Mouse (Mus musculus): ENCODE measurements around the gene Ppard.
A peak's percentile ranks its signal among the peaks of the same experiment; 100 is the strongest.

The Ppard gene

DNA sequence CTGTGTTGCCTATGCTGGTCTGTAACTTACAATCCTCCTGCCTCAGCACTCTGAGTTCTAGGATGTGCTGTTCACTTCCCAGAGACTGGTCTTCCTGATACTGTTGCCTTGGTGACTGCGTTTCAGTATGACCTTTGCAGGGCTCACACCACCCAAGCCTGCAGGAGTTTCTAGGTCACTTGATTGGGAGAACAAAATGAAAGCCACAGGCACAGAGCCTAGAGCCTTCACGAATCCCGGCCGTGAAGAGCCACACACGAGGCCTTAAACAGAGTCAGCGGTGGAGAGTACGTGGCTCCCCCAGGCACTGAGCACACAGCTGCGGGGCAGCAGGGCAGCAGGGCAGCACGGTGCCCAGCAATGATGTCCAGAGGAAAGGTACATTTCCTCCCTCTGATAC, 25.8 kb downstream of the Ppard start:
- DNase-seq, result no peak

DNA sequence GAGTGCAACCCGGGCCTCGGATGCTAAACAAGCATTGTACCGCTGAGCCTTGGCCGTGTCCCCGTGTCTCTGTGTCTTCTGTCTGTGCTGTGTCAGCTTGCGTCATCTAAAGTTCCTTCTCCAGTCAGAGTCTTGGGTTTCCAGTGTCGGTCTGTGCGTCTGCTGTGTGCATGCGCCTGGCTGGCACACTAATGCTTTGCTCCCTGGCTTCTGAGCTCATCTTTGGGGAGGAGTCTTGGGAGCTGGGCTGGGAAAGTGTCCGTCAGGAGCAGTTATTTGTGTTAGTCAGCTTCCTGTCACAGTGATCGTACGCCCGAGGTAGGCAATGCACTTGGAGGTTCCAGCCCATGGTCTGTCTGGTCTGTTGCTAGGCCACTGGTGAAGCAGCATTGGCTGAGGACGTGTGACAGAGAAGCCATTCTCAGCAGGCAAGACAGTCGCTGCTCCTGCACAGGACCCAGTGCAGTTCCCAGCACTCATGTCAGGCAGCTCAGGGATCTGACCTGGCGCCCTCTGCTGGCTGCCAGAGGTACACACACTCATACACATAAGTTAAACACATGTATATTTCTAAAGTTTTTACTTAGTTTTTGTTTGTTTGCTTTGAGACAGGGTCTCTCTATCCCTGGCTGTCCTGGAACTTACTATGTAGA, 27.5 kb downstream of the Ppard start:
- peak; percentile 49 for DNase-seq

DNA sequence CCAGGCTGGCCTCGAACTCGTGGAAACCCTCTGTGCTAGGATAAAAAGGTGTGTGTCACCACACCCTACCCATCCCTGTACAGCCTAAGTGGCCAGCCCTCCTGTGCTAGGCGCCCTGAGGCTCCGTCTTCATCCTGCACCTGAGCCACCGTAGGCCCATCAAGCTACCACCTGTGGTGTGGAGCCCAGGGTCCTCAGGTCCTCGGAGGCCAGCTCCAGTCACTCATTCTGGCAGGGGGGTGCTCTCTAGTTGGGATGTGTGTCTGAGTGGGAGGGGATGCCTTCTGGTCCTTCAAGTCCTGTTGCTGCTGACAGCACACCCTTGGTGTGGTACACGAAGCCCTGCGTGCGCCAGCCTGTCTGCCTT, 28.0 kb downstream of the Ppard start:
- no peak for DNase-seq

DNA sequence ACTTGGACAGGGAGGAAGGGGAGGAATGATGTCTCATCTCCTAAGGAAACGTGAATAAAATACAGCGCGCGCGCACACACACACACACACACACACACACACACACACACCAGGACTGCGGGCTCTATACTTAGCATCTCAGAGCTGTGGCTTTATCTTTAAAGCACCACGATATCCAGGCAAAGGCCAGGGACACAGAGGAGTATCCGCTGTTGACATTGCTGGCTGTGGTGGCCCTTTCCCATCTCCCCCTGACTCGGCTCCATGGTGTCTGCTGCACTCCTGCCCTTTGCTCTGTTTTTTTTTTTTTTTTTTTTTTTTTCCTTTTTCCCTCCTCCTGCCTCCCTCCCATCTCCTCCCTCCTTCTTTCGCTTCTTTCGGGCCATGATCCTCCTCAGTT, 29.3 kb downstream of the Ppard start:
- no peak for DNase-seq

DNA sequence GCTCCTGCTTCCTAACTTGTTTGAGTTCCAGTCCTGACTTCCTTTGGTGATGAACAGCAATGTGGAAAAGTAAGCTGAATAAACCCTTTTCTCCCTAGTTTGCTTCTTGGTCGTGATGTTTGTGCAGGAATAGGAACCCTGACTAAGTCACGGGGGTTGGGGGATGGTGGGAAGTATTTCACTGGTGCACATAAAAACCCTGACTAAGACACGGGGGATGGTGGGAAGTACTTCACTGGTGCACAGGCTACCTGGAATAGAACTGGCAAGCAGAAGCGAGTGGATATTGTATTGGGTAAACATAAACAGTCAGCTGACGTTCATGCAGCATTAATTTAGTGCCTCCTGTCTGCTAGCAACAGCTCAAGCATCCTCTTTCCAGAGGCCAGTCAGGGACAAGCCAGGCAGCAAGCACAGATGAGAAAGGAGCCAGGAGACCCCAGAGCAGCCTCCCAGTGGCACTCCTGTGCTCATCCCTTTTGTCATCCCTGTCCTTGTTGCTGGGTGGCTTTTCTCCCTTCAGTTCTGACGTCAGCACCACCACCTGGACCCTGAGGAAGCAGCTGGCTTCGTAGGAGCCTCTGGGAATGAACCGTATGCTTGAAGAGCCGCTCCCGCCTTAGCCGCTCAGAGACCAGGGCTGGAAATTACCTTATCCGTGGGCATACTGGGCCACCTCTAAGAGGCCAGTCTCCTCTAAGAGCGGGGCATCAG, 30.8 kb downstream of the Ppard start:
- no peak for DNase-seq

DNA sequence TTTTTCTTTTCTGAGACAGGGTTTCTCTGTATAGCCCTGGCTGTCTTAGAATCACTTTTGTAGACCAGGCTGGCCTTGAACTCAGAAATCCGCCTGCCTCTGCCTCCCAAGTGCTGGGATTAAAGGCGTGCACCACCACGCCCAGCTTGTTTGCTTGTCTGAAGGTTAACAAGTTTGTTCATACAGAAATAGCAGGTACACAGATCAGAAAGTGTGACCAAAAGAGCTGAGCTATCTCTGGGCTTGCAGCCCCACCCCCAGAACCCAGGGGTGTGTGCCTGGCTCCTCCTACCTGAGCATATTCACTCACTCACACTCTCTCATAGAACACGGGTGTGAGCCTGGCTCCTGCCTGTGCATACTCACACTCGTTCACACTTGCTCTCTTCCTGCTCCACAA, 34.8 kb downstream of the Ppard start:
- no peak for DNase-seq

DNA sequence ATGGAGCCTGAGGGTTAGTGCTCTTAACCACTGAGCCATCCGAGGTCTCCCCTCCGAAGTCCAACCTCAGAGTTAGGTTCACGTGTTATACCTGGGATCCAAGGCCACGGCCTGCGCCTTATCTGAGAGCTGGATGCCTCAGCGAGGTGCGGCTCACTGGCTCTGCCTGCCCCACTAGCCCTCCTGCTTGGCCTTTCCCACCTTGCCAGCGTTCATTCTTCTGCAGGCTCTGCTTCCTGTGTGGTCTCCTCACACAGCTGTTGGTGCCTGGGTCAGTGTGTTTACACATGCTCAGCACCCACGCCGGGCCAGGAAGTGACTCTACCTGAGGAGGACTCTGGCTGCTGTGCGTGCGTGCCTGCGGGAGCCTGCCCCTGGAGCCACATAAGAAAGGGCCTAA, 37.7 kb downstream of the Ppard start:
- DNase-seq, result peak; percentile 45

DNA sequence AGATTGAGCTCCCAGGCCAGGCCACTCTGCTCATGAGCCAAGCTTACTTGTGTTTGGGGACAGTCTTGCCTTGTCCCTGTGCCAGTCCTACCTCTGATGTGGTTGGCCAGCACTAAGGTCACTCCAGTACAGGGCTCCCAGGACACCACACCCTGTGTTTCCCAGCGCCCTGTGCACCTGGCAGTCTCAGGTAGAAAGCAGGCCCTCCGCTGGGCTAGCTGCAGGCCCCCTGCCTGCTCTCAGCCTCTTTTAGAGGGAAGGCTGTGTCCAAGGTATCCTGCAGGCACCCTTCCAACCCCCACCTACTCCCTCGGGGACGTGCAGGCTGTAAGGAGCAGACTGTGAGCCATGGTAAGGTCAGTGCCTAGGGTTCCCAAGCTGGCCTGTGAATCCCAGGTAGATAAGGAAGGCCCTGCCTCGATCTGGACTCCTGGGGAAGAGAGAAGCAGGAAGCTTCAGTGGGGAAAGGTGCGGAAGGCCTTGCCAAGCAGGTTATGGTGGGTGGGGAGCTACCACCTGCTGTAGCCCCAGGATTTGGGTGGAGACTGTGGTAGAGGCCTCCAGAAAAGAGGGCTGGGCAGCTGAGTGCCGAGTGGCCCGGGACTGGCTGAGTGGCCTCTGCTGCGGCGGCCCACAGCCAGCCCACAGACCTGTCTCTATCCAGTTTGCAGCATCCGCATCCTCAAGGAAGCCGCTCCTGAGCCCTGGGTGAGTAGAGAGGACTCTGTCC, 39.2 kb downstream of the Ppard start:
- DNase-seq, result no peak

DNA sequence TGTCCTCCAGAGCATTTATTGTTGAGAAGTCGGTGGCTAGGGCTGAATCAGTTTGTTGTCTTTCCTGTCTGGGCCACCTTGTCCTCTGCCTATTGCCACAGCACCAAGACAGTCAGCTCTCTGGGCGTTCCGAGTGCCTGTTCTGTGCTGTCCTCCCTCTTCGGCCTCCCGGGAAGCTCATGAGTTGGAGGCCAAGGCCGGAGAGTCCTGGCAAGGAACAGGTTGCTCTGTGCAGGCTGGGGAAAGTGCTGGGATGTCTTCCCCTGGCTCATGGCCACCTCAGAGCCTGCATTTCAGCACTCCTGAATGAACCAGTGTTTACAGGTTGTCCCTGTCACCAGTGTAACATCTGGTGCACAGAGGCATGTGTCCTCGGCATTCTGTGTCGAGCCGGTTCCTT, 39.8 kb downstream of the Ppard start:
- DNase-seq, result no peak

DNA sequence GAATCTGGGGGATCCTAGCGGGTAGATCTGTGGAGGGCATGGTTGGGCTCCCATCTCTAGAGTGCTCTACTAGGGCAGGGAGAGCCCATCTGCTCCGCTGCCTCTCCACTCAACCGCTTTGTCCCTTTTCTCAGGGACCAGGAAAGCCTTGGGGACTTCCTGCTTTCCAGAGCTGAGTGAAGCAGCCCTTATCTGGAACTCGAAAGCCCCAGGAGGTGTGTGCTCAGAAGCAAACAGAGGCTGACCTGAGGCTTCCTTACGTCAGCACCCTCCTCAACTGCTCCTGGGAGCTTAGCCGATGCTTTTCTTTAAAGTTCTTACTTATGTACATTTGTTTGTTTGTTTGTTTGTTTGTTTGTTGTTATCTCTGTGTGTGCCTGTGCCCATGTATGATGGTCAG, 40.3 kb downstream of the Ppard start:
- DNase-seq, result no peak

DNA sequence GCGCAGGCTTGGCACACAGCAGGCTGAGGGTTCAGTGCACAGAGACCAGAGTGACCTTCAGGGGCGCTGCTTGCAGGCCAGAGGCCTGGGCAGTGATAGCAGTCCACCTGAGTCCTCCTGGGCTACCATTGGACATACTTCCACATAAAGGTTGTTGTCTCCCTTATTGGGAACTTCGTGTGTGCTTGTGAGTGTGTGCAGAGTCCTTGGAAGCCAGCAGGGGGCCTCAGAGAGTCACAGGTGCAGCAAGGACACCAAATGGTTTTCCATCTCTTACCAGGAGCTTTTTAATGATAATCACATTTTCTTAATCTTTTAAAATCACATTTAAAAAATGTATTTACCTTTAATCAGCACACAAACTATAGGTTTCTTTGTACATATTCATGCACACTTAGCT, 42.2 kb downstream of the Ppard start:
- peak; percentile 45 for DNase-seq

DNA sequence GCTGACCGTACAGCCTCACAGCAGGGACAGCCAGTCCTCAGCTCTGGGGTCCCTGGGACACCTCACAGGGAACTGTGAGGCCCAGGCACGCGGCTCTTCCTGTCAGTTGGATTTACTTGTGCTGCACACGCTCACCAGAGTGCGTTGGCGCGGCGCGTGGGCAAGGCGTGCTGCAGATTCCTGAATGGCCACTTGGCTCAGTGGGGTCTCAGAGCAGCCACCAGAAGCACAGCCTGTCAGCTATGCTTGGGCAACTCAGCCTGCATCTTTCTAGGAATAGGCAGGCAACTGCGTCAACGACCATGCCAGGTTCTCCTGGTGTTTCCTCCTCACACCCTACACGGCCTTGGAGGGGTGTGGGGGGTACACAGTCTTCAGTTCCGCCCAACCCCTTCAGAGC, 44.7 kb downstream of the Ppard start:
- no peak for DNase-seq

DNA sequence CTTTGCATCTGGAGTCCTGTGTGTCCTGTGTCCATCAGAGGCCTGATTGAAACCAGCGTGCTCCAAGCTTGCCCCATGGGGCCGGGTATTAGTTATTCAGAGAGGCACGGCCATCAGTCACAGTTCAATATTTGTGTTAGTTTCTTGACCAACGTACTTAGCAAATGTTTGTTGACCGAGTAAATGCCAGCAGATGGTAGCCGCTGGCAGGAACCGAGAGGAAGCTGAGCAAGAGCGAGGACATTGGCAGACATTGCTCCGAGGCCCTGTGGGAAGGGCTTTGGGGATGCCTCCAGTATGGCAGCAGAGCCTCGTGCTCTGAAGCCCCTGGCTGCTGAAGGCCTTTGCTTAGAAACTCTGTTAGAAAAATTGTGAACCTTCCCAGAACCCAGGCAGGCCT, 45.2 kb downstream of the Ppard start:
- no peak for DNase-seq

DNA sequence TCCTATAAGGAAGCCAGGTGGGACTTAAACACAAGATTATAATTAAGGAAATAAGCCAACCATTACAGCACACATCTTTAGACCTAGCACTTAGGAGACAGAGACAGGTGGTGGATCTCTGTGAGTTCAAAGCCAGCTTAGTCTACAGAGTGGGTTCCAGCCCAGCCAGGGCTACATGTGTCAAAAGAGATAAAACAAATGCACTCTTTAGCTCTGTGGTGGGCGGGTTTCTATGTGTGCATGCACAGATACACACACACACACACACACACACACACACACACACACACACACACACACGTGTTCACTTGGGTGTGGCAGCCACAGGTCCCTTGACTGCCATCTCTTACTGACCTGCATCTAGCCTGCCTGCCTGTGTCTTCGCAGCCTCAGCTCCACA, 45.7 kb downstream of the Ppard start:
- DNase-seq, result no peak

DNA sequence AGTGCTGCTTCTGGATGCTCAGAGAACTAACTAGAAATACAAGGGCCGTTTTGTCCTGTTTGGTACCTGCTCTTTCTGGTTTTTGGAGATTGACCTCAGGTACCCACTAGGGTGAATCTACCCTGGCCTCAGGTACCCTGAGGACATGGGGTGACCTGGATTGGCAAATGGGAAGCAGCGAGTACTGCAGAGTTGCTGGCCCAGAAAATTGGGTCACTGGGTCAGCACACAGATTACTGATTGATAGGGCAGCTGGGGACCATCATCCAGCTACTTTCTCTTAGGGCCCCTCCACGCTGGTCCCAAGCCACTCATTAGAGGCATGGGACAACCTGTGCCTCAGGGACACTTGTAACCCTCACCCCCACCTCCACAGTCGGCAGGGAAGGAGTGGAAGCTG, 46.7 kb downstream of the Ppard start:
- no peak for DNase-seq

DNA sequence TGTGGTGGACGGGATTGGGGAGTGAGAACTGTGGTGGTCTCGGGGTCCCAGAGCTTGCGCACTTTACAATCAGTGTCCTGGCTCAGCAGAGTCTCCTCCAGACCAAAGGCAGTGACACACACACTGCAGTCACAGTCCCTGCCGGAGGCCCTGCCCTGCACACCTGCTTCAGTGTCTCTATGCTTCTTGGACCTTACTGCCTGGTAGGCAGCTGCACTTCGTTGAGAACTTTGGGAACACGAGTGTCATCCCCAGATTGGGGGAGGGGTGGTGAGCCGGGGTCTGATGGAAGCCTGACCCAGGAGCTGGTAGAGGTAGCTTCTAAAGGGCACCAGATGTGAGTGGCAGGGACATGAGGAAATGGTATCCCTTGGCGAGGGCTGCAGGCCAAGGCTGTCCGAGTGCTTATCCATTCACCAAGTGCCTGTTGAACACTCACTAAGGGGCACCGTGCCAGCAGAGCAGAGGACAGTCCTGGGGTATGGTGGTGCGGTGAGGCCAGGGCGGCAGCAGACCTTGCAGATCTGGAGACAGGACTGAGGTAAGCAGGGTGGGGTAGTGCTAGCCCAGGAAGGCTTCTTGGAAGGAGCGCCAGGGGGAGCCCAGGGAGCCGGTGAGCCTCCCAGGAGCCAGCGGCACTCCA, 47.4 kb downstream of the Ppard start:
- no peak for DNase-seq

DNA sequence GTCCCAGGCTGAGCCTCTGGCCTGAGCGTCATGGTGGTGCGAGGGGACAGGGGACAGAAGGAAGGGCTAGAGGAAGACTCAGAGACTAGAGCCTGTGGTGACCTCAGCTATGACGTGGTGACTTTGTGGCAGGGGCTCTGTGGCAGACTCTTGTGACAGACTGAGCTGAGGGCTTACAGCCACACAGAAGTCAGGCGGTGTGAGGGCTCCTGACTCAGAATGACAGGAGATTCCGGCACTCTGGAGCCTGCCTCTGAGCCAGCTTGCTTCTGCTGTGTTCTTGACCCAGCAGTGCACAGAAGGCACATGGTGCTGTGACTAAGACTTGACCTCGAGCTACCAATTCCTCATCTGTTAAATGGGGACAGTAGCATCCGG, 47.9 kb downstream of the Ppard start:
- no peak for DNase-seq

DNA sequence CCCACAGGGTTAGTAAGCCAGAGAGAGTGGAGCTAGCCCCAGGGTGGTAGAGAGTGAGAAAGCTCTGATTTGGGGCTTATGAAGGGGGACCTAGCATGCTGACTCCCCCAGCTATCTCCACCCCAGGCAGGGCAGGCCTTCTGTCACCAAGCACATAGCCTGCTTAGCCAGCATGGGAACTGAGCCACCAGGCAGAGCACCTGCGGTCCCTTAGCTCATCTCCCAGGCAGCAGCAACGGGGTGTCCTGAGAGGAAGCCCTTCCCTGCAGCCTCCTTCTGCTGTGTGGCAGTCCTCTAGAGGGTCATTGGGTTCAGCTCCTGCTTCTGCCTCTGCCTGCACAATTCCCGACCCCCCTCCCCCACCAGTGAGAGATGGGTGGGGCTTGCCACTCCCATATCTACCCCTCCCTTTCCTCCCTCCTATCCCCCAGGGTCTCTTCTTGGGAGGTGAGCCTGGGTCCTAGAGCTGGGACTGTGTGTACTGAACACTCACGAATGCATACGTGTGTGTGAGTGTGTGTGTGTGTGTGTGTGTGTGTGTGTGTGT, 48.4 kb downstream of the Ppard start:
- DNase-seq, result no peak

DNA sequence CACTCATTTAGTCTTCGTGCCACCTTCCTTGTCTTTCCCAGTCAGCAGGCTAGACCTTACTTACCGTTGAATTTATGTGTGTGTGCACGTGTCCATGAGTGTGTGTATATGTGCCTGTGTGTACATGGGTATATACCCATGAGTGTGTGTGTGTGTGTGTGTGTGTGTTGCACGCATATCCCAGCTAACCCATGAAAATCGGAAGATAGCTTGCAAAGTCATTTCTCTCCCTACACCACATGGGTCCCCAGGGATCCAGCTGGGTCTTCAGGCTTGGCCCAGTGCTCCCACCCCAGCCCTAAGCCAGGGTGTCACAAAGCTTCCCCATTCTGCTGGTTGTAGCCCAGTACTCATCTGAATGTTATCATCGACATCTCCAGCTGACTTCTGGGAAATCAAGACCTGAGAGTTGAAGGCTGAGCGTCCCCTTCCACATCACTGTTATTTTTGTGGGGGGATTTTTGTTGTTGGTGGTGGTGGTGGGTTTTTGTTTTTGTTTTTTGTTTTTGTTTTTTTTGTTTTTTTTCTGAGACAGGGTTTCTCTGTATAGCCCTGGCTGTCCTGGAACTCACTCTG, 49.5 kb downstream of the Ppard start:
- DNase-seq, result no peak

DNA sequence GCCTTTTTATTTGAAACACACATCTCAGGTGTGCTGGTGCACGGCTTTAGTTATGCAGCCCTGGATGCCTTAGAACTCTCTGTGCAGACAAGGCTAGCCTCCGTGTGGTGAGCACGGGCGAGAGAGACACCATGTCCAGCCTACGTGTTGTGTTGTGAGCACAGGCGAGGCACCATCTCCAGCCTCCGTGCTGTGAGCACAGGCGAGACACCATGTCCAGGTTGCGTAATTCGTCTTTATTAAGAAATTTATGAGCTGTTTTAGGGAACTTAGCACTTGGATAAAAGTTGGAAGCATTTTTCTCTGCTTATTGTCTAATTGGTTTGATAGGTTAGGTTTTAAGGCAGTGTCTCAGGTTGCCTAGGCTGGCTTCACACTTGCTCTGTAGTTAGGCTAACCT, 50.7 kb downstream of the Ppard start:
- DNase-seq, result no peak

DNA sequence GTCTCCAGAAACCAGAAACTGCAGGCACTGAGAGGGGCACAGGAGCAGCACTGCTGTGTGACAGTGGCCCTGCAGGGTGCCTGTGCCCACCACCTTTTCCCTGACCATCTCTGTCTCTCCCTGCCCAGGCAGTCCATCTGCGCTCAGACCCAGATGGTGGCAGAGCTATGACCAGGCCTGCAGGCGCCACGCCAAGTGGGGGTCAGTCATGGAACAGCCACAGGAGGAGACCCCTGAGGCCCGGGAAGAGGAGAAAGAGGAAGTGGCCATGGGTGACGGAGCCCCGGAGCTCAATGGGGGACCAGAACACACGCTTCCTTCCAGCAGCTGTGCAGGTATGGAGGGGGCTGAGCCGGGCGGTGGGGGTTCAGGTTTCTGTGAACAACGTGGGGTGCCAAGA, 53.6 kb downstream of the Ppard start:
- no peak for DNase-seq

DNA sequence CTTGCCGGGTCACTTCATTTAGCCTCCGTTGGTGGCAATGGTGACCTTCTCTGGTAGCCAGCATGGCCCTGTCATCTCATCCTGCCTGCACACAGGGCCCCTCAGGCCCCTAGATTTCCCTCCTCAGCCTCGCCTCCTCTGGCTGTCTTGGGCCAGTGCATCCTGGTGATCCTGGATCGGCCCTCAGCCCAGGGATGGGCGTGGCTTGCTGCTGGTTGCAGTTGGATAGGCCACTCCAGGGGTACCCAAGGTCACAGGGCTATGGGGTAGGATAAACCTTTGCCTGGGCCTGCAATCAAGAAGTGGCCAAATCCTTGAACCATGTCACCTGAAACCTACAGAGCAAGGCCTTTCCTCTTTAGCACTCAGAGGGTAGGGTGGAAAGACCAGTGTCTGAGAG, 54.5 kb downstream of the Ppard start:
- no peak for DNase-seq

DNA sequence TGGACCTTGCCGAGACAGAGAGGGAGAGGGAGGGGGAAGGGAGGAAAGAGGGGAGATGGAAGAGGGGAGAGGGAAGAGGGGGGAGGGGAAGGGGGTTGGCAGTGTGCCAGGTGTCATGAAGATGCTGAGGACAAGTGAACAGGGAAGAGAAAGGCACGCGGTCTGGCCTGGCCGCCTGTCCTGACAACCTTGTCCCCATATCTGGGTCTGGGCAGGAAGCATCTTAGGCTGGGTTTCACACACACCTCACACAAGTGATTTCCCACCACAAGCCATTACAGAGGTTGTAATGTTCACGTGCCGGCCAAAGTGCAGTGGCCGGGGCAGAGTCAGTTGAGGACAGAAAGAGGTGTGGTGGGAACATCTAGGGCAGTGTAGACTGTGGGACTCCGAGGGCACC, 55.1 kb downstream of the Ppard start:
- DNase-seq, result no peak
